Mouse (Mus musculus) ovary, postnatal 36 days (tissue): ENCODE results near the gene Cda.

ENCODE experiments used
- DNase-seq: peaks from one replicate; pipeline ENCODE4 v3.0.0; 2022; ENCODE audit warnings: low spot score, mixed read lengths

Gene Cda

DNA sequence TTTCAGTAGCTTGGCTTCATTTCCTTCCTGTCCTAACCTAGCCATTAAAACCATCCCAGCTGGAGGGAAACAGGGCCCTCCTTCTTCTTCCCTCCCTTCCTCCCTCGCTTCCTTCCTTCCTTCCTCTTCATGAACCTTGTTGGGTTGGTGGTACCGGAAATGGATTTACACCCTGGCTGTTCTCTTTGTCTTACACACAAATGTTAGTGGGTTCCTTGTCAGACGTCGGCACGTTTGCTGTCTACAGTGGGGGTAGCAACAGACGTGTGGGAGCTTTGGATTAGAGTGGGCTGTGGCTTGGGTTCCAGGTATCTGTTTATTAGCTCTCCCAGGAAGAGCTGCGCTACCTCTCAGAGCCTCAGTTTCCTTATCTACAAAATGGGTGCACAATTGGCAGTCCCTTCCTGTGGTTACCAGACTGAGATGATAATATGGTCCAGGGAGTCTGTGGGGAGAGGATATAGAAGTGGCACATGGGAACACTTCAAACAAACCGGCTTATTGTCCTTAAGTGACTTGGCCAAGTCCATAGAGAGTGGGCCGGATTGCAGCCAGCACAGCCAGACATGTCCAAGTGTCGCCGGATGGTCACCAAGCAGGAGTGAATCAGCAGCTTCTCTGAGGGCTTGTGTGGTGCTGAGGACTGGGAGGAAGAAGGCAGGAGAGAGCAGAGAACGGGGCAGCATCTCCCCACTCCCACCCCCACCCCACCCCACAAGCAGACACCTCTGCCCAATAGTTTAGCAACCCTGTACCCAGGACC lies 887 bp upstream of the Cda start:
- no peak for DNase-seq

DNA sequence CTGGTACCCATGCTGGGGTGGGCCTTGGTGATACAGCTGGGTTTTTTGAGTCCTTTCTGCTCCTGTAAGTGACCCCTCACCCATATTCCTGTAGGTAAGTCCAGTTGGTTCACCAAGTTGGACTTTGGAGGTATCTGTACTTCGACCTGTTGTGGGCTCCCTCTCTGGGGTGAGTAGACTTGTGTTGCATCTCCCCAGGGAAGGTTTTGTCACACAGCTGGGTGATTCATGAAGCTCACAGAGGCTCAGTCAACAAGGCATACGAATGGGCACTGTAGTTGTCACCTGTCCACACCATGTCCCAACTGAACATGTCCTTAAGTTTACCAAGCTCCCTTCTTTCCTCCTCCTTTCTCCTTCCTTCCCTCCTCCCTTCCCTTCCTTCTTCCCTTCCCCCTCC lies 1.2 kb downstream of the Cda start:
- DNase-seq, result no peak

GRCm38 (mm10) chr4:138363511-138363910 lies 4.3 kb downstream of the Cda start:
- DNase-seq, result no peak

DNA sequence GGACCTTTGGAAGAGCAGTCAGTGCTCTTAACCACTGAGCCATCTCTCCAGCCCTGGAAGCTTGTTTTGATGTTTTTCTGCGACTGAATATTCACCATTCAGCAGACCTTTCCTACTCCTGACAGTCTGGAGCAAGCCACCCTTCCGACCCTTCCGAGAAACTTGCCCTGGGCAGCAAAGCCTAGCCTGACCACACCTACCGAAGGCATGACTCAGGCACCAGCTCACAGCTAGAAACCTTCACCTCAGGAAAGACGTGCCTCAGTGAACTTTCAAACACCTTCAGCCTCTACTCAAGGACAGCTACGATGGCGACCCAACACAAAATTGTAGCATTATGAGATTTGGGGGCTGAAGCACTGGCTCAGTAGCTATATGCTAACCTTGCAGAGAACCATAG lies 4.9 kb downstream of the Cda start:
- DNase-seq, result no peak

DNA sequence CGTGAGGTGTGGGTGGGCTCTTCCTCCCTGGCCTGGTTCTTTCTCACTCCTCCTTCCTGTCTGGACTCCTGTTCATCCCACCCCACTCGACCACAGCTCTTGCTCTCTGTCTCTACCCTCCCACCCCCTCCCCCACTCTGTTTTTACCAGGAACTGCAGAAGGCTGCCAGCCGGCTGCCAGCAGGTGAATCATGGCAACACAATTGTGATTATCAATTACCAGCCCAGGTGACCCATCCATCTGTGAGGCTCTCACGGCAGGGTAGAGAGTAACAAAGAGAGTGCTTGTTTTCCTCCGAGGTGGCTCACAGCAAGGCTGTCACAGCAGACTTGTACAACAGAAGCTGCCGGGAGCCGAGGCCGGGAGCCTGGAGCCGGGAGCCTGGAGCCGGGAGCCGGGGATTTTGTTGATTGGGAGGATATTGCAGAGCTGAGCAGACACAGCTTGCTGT lies 6.4 kb downstream of the Cda start:
- DNase-seq, result no peak

DNA sequence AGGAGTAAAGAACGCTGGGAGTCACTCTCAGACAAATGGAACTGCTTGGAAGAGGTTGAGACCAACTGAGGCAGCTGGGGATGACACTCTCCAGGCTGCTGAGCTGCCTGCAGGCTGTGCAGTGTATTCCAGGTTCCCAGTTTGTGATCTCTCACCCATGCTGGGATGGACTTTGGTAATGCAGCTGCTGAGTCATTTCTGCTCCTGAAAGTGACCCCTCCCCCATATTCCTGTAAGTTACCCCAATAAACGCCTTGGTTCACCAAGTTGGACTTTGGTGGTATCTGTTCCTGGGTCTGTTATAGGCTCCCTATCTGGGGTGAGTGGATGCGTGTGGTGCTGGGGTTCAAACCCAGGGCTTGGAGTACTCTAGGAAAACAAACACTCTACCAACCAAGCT lies 9.6 kb downstream of the Cda start:
- DNase-seq, result no peak

- DNase-seq, result no peak
Measured at GRCm38 (mm10) chr4:138356551-138356950, 11.2 kb downstream of the Cda start.

DNA sequence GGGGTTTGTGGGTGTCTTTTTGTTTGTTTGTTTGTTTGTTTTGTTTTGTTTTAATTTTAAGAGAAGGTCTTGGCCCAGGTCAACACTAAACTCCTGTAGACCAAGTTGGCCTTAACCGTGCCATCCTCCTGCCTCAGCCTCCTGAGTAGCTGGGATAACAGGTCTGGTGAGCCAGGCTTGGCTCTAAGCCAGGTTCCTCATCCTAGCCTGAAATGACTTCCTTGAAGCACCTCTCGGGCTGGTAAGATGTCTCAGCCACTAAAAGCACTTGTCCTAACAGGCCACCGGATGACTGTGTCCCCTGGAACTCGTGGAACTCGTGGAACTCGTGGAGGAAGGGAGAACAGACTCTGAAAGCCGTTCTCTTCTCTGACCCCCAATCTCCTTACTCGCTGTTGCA lies 11.7 kb downstream of the Cda start:
- no peak for DNase-seq

- no peak for DNase-seq
Measured at GRCm38 (mm10) chr4:138355496-138355895, 12.3 kb downstream of the Cda start.

GRCm38 (mm10) chr4:138353438-138354171 lies 14.2 kb downstream of the Cda start:
- DNase-seq, result no peak

DNA sequence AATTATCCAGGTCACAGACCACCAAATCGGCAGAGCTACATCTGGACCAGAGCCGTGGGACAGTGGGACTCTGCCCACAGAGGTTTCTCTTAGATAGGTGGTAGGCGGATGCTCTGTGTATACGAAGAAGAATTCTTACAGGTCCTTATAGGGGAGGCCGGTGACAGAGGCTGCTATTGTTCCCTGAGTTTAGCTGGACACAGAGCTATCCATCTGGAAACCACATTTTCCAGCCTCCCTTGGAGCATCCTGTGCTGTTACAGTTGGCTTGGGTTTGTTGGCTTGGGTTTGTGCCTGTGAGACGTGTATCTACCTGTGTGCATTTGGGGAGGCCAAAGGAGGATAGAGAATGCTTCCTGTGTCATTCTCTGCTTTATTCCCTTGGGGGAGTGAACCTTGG lies 15.1 kb downstream of the Cda start:
- DNase-seq, result no peak

DNA sequence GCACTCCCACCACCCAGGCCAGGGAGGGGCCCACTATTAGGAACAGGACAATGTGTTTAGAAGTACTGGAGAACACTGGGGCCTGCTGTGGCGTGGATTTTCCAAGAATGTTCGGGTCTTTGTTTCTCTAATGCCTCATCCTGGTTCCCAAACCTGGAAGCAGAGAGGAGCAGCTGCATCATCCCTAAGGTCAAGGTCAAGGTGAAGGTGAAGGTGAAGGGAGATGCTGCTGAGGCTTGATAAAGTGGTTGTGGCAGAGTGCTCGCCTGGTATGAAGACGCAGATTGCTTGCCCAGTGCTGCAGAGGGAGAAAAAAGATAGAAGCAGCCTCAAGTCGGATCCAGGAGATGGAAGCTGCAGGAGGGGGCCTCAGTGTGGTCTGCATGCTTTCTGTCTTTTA lies 16.0 kb downstream of the Cda start:
- DNase-seq, result no peak

- no peak for DNase-seq
Measured at GRCm38 (mm10) chr4:138348716-138349115, 19.1 kb downstream of the Cda start.

DNA sequence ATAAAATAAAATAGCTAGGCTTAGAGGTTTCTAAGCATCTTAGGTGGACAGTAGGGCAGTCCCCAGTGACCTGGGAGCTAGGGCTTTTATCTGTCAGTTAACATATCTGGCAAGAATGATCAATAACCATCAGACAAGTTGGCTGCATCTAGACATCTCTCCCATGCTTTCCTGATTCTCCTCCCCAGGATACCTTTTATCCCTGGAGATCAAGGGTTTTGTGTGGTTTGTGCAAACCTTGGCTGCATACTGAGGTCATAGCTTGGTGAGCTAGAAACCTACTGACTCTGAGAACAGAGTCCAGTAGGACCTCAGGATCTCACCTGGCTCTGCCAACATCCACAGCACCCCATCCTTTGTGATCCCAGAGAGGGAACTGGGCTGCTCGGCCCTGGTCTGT lies 20.5 kb downstream of the Cda start:
- no peak for DNase-seq

GRCm38 (mm10) chr4:138344891-138345545 lies 22.8 kb downstream of the Cda start:
- DNase-seq, result no peak

DNA sequence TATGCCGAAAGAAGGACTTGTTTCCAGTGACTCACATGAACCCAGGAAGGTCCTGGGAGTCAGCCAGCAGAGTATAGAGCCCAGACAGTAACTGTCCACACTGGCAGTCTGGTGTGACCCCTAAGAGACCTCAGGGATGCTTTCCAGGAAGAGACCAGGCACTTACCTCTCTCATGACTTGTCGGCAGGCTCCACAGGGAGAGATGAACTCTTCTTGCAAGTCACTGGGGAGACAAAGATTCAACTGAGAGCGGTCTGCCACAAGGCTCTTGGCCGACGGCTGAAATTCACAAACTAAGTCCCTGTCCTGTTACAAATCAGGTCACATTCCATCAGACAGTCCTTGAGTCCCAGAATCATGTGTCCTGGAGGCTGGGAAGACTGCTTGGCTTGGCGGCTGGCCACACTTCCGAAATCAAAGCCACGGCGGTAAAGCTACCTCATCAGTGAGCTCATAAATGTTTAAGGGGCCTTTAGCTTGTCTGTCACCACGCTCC lies 24.4 kb downstream of the Cda start:
- no peak for DNase-seq

DNA sequence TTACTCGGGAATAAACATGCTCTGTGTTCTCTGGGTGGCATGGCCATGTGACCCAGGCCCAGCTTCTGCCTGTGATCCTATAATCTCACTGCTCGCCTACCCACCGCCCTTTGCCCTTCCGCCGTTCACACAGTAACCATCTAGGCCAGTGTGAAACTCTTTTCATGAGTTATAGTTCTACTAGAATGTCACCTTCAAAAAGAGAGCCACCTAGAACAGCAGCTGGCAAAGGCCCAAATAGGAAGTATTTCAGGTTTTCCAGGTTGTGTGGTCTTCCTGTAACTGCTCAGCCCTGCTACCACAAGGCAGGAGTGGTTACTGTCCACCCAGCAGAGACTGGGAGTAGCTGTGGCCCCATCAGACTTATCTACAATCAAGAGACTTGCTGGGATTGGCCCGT lies 25.0 kb downstream of the Cda start:
- no peak for DNase-seq

DNA sequence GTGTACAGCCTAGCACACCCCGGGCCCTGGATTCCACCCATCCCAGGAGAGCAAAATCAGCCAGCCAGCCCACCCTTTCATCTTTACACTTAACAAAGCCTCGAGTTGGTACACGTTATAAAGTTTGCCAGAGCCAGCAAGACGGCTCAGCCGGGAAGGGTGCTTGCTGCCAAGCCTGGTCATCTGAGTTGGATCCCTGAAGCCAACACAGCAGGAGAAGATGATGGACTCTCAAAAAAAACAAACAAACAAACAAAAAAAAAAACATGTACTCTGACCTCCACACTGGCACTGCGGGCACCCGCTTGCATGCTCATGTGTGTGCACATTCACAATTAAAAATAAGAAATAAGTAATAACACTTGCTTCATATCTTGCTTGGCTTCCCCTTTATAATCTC lies 25.7 kb downstream of the Cda start:
- DNase-seq, result no peak

DNA sequence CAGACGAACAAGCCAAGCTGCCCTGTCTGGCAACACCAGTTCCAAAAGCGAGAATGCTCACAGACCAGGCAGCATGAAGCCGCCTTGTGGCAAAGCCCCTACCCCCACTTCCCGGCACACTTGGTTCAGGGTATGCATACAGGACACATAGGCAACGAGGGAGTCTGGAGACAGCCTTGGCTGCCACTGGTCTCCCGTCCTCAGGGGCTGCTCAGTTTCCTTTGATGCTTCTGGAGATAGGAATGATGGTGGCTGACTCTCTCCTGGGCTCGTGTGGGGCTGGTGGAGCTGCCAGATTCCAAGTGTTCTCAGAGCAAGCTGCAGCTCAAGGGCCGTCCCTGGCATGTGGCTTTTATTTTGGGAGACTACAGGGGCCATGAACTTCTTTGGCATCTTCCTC lies 26.4 kb downstream of the Cda start:
- no peak for DNase-seq

- no peak for DNase-seq
Measured at GRCm38 (mm10) chr4:138339963-138340362, 27.8 kb downstream of the Cda start.

DNA sequence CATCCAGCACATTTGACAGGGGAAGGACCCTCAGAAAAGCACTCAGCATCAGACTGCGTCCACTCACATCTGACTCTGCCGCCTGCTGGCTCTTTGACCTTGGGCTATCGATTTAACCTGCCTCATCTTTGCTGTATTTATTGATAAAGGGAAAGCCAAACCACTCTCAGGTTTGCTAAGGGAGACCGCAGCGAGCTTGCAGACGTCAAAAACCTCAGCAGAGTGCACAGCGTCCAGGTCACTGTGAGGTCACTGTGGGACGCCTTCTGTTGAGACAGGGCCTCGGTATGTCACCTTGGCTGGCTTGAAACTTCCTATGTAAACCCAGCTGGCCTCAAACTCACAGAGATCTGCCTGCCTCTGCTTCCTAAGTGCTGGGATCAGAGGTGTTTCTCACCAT lies 30.5 kb downstream of the Cda start:
- DNase-seq, result no peak

DNA sequence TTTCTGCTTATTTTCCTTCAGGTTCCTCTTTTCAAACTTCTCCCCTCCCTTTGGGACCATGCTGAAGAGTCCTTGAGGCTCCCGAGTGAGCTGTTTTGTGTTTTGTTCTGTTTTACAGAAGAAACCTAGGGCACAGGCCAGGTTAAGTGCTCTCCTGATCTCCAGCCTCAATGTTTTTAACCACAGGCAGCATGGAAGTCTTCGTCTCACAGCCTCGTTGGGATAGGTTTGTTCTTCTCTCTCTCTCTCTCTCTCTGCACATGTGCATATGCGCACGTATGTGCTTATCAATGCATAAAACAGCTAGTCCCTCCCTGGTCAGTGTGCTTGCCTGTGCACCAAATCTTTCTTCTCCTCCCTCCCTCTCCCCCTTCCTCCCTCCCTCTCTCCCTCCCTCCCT lies 30.9 kb downstream of the Cda start:
- DNase-seq, result no peak

- DNase-seq, result no peak
Measured at GRCm38 (mm10) chr4:138335648-138336047, 32.1 kb downstream of the Cda start.
